Mouse (Mus musculus): ENCODE measurements at regions not wholly inside any gene's neighbourhood (a gene's known extent, or its start where the extent isn't known, plus 50 kb on each side); places are given as distances from the start of the nearest gene placed in this dataset.

- DNase-seq = no peak
These were observed 83.3 kb upstream of the Agbl1 start for GRCm38 (mm10) chr7:76146385-76146784.

DNA sequence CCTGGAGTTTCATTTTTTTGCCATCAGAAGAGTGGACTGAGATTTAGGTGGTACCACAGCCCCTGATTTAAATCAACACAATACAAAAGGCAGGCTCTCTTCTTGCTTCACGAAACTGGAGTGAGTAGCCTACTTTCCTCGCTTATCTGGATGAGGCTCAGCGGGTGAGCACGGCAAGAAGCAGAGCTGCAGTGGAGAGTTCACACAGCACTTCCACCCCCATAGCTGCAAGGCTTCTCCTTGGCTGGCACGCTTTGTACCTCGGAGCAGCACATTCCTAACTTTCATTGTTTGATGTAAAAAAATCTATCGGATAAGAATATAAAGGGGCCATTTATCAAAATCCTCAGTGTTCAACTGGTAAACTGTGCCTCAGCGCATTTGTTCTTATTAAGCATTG, 72.8 kb upstream of the Agbl1 start:
- DNase-seq = no peak

- DNase-seq = no peak
These were observed 65.5 kb upstream of the Agbl1 start for GRCm38 (mm10) chr7:76164191-76164590.

GRCm38 (mm10) chr7:76164735-76165630, 64.7 kb upstream of the Agbl1 start:
- DNase-seq = no peak

- no peak for DNase-seq
These were observed 59.2 kb upstream of the Agbl1 start for GRCm38 (mm10) chr7:76170481-76170880.

DNA sequence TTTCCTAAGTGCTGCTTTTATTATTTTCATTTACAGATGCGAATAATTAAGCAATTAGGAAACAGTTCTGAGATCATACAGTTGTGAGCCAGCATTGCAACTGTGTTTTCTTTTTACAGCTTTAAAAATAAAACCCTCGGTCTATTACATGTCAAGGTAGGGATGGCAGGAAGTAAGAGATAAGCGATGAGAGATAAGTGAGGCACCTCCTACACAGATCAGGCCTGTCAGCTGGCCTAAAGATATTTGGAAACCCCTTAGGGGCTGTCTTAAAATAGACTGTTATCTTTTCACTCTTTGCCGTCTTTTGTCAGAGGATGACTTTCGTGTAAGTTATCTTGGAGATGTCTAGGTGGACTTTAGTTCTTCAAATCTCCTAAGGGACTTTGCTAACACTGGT, 53.5 kb upstream of the Agbl1 start:
- no peak for DNase-seq

DNA sequence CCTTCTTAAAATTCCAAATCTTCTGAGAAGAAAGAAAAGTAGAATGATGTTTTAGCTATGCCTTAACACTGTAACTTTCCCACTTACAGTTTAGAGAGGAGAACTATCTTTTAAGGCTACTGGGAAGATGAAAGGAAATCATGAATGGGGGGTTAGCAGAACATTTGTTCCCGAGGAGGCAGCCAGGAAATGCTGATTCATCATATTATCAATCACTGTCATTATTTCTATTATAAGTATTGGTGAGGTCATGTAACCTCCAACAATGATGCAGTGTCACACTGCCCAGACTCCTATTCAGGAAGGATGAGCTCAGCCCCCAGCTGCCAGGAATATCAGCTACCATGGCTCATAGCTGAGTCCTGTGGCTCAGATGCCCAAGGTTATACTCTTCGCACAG, 52.3 kb upstream of the Agbl1 start:
- no peak for DNase-seq

Measured in cerebellum, postnatal 36 days (tissue).